Mouse (Mus musculus) Muller cell, postnatal 12 days (primary cell): ENCODE data around the gene Kcnmb2.

ENCODE experiments used
- DNase-seq: peaks from one replicate; pipeline ENCODE4 v3.0.0-alpha.2; 2015; ENCODE audit errors: inconsistent ontology term

The Kcnmb2 gene

GRCm38 (mm10) chr3:32132395-32133004 is 230.2 kb downstream of the Kcnmb2 start:
- no peak for DNase-seq

GRCm38 (mm10) chr3:32144194-32144593 is 241.9 kb downstream of the Kcnmb2 start:
- no peak for DNase-seq

- DNase-seq, result no peak
Measured at GRCm38 (mm10) chr3:32144655-32145054, 242.3 kb downstream of the Kcnmb2 start.

GRCm38 (mm10) chr3:32147739-32148138 is 245.4 kb downstream of the Kcnmb2 start:
- no peak for DNase-seq

- no peak for DNase-seq
Measured at GRCm38 (mm10) chr3:32149851-32150570, 247.7 kb downstream of the Kcnmb2 start.

GRCm38 (mm10) chr3:32180519-32180918 is 278.2 kb downstream of the Kcnmb2 start:
- DNase-seq, result no peak

GRCm38 (mm10) chr3:32185855-32186522 is 283.7 kb downstream of the Kcnmb2 start:
- DNase-seq, result no peak

GRCm38 (mm10) chr3:32188521-32188920 is 286.2 kb downstream of the Kcnmb2 start:
- peak; percentile 34 for DNase-seq

GRCm38 (mm10) chr3:32188955-32189354 is 286.6 kb downstream of the Kcnmb2 start:
- no peak for DNase-seq

- no peak for DNase-seq
Measured at GRCm38 (mm10) chr3:32189956-32190355, 287.6 kb downstream of the Kcnmb2 start.

GRCm38 (mm10) chr3:32194014-32194413 is 291.7 kb downstream of the Kcnmb2 start:
- no peak for DNase-seq

GRCm38 (mm10) chr3:32226755-32227154 is 324.4 kb downstream of the Kcnmb2 start:
- no peak for DNase-seq

- peak; percentile 64 for DNase-seq
Measured at GRCm38 (mm10) chr3:32236766-32237165, 334.5 kb downstream of the Kcnmb2 start.
